Mouse (Mus musculus) neural tube, embryonic 13.5 days (tissue): ENCODE measurements around the gene Atxn10. TPM values are rescaled to one million over a fixed set of nuclear protein-coding genes. Genes with fewer than 3 reads are reported as not detected.

ENCODE experiments used
- ATAC-seq: fragments of 200-750 bp; cut with Nextera tagmentation; 2 replicates; pipeline ENCODE4 v1.8.0; 2017; ENCODE audit warnings: low read depth, mild to moderate bottlenecking, moderate TSS enrichment, moderate library complexity
- H3K27ac ChIP-seq: fragments of 300-500 bp; sonication (generic); replicated peaks from 2 replicates; pipeline ENCODE4 v1.5.1; 2015; ENCODE audit warnings: moderate library complexity, mild to moderate bottlenecking, inconsistent platforms
- H3K27me3 ChIP-seq: fragments of 300-500 bp; sonication (generic); 2 replicates; pipeline ENCODE4 v1.6.1; 2015; ENCODE audit warnings: mild to moderate bottlenecking, inconsistent platforms
- H3K36me3 ChIP-seq: fragments of 300-500 bp; sonication (generic); 2 replicates; pipeline ENCODE4 v1.6.1; 2015; ENCODE audit warnings: mild to moderate bottlenecking, inconsistent platforms
- H3K4me1 ChIP-seq: fragments of 300-500 bp; sonication (generic); replicated peaks from 2 replicates; pipeline ENCODE4 v1.6.1; 2015; ENCODE audit warnings: inconsistent platforms
- H3K4me2 ChIP-seq: fragments of 300-500 bp; sonication (generic); 2 replicates; pipeline ENCODE4 v1.6.1; 2015; ENCODE audit warnings: inconsistent platforms, mild to moderate bottlenecking, moderate library complexity
- H3K4me3 ChIP-seq: fragments of 300-500 bp; sonication (generic); 2 replicates; pipeline ENCODE4 v1.5.1; 2015; ENCODE audit warnings: mild to moderate bottlenecking, inconsistent platforms
- H3K9ac ChIP-seq: fragments of 300-500 bp; sonication (generic); 2 replicates; pipeline ENCODE4 v1.6.1; 2015; ENCODE audit warnings: moderate library complexity, mild to moderate bottlenecking, inconsistent platforms
- H3K9me3 ChIP-seq: fragments of 300-500 bp; sonication (generic); 2 replicates; pipeline ENCODE4 v1.6.1; 2016; ENCODE audit warnings: inconsistent platforms
- WGBS: fragments of 180-500 bp; shearing (Covaris S2); methylation state at CpG from one replicate; pipeline ENCODE4 v1.1.7; 2015; 5-methylcytosine and 5-hydroxymethylcytosine counted together
- polyA plus RNA-seq: library from polyadenylated mRNA; unstranded; fragments of >200 nt; fragmentation: Nextera tagmentation; extraction: Ambion mirVana; gene quantifications from 2 replicates; pipeline ENCODE4 v1.2.1, GENCODE M21; 2015

Gene Atxn10
- polyA plus RNA-seq, 1 experiment from 2014 or later, result 496 TPM

GRCm38 (mm10) chr15:85336301-85336991, 401 bp downstream of the Atxn10 start:
- Histone ChIP-seq H3K4me3 (peak overlapping the region; percentile 75), H3K27me3 (no peaks in the 10 kb centered on the region), H3K36me3 (no peaks in the 10 kb centered on the region), H3K27ac (peak overlapping the region; percentile 98), H3K9me3 (no peaks in the 10 kb centered on the region), H3K4me1 (peaks cover 35% of the 10 kb centered on the region), H3K4me2 (peak overlapping the region; percentile 80), H3K9ac (peak overlapping the region; percentile 83)
- WGBS, result under 1% methylated on average over 54 of the region's 54 CpGs
- ATAC-seq, result peak; percentile 95

GRCm38 (mm10) chr15:85337219-85337618, 1.2 kb downstream of the Atxn10 start:
- peak overlapping the region; percentile 75 for H3K4me3 ChIP-seq
- no peaks in the 10 kb centered on the region for H3K36me3 ChIP-seq
- WGBS, result 48% methylated on average over 9 of the region's 9 CpGs
- H3K4me2 ChIP-seq, result peak overlapping the region; percentile 80
- H3K4me1 ChIP-seq, result peaks cover 35% of the 10 kb centered on the region
- H3K27me3 ChIP-seq, result no peaks in the 10 kb centered on the region
- no peak for ATAC-seq
- H3K9me3 ChIP-seq, result no peaks in the 10 kb centered on the region
- peak overlapping the region; percentile 83 for H3K9ac ChIP-seq
- H3K27ac ChIP-seq, result peak overlapping the region; percentile 98

GRCm38 (mm10) chr15:85337979-85338378, 1.9 kb downstream of the Atxn10 start:
- H3K9ac ChIP-seq, result no peak overlapping the region
- 89% methylated on average over 5 of the region's 5 CpGs for WGBS
- peak overlapping the region; percentile 75; the same call in 1 of the 2 replicates for H3K4me3 ChIP-seq
- H3K27ac ChIP-seq, result no peak overlapping the region
- no peaks in the 10 kb centered on the region for H3K27me3 ChIP-seq
- H3K4me1 ChIP-seq, result peaks cover 35% of the 10 kb centered on the region
- no peaks in the 10 kb centered on the region for H3K36me3 ChIP-seq
- H3K9me3 ChIP-seq, result no peaks in the 10 kb centered on the region
- no peak for ATAC-seq
- H3K4me2 ChIP-seq, result peak overlapping the region; percentile 80

- Histone ChIP-seq H3K9me3 (no peaks in the 10 kb centered on the region), H3K4me3 (no peak overlapping the region), H3K27me3 (no peaks in the 10 kb centered on the region), H3K4me2 (no peak overlapping the region), H3K36me3 (peaks cover 4% of the 10 kb centered on the region; the same call in 1 of the 2 replicates), H3K9ac (no peak overlapping the region), H3K27ac (no peak overlapping the region), H3K4me1 (peaks cover 33% of the 10 kb centered on the region)
- no peak for ATAC-seq
- 98% methylated on average over 2 of the region's 2 CpGs for WGBS
Observed at GRCm38 (mm10) chr15:85342246-85342645, 6.2 kb downstream of the Atxn10 start.

- WGBS, result 66% methylated on average over 2 of the region's 2 CpGs
- no peak for ATAC-seq
- Histone ChIP-seq H3K36me3 (peaks cover 4% of the 10 kb centered on the region; the same call in 1 of the 2 replicates), H3K9ac (no peak overlapping the region), H3K4me1 (peaks cover 12% of the 10 kb centered on the region; the same call in 1 of the 2 replicates), H3K9me3 (no peaks in the 10 kb centered on the region), H3K27me3 (no peaks in the 10 kb centered on the region), H3K27ac (no peak overlapping the region), H3K4me3 (no peak overlapping the region), H3K4me2 (no peak overlapping the region)
Observed at GRCm38 (mm10) chr15:85344673-85345072, 8.6 kb downstream of the Atxn10 start.

- H3K9ac ChIP-seq, result no peak overlapping the region
- WGBS, result 87% methylated on average over 6 of the region's 6 CpGs
- no peak overlapping the region for H3K27ac ChIP-seq
- peaks cover 4% of the 10 kb centered on the region; the same call in 1 of the 2 replicates for H3K36me3 ChIP-seq
- no peak overlapping the region for H3K4me2 ChIP-seq
- H3K27me3 ChIP-seq, result no peaks in the 10 kb centered on the region
- no peaks in the 10 kb centered on the region for H3K9me3 ChIP-seq
- peaks cover 13% of the 10 kb centered on the region; the same call in 1 of the 2 replicates for H3K4me1 ChIP-seq
- ATAC-seq, result no peak
- no peak overlapping the region for H3K4me3 ChIP-seq
Observed at GRCm38 (mm10) chr15:85347058-85347700, 11.1 kb downstream of the Atxn10 start.

GRCm38 (mm10) chr15:85350144-85350543, 14.1 kb downstream of the Atxn10 start:
- WGBS, result 91% methylated on average over 2 of the region's 2 CpGs
- no peaks in the 10 kb centered on the region for H3K9me3 ChIP-seq
- H3K9ac ChIP-seq, result no peak overlapping the region
- H3K4me1 ChIP-seq, result peaks cover 17% of the 10 kb centered on the region; the same call in 1 of the 2 replicates
- no peaks in the 10 kb centered on the region for H3K27me3 ChIP-seq
- no peak overlapping the region for H3K4me3 ChIP-seq
- H3K27ac ChIP-seq, result no peak overlapping the region
- no peak overlapping the region for H3K4me2 ChIP-seq
- H3K36me3 ChIP-seq, result peaks cover 3% of the 10 kb centered on the region; the same call in 1 of the 2 replicates
- ATAC-seq, result no peak

GRCm38 (mm10) chr15:85354060-85354459, 18.0 kb downstream of the Atxn10 start:
- no peak for ATAC-seq
- Histone ChIP-seq H3K9me3 (no peaks in the 10 kb centered on the region), H3K27me3 (no peaks in the 10 kb centered on the region), H3K4me3 (no peak overlapping the region), H3K4me1 (peaks cover 20% of the 10 kb centered on the region), H3K36me3 (no peaks in the 10 kb centered on the region), H3K4me2 (no peak overlapping the region), H3K9ac (no peak overlapping the region), H3K27ac (no peak overlapping the region)
- WGBS, result 91% methylated on average over 9 of the region's 9 CpGs

GRCm38 (mm10) chr15:85356112-85356511, 20.1 kb downstream of the Atxn10 start:
- WGBS, result 86% methylated on average over 6 of the region's 6 CpGs
- no peak for ATAC-seq

GRCm38 (mm10) chr15:85357465-85358225, 21.6 kb downstream of the Atxn10 start:
- Histone ChIP-seq H3K4me2 (no peak overlapping the region), H3K4me1 (peaks cover 12% of the 10 kb centered on the region), H3K36me3 (peaks cover 32% of the 10 kb centered on the region), H3K27me3 (no peaks in the 10 kb centered on the region), H3K9ac (no peak overlapping the region), H3K9me3 (no peaks in the 10 kb centered on the region), H3K27ac (no peak overlapping the region), H3K4me3 (no peak overlapping the region)
- 92% methylated on average over 4 of the region's 4 CpGs for WGBS
- ATAC-seq, result no peak

More at GRCm38 (mm10) chr15:85356112-85356511, 20.1 kb downstream of the Atxn10 start:
- Histone ChIP-seq H3K36me3 (peaks cover 17% of the 10 kb centered on the region), H3K27me3 (no peaks in the 10 kb centered on the region), H3K4me1 (peaks cover 20% of the 10 kb centered on the region), H3K4me3 (no peak overlapping the region), H3K9ac (no peak overlapping the region), H3K4me2 (no peak overlapping the region), H3K9me3 (no peaks in the 10 kb centered on the region), H3K27ac (no peak overlapping the region)

GRCm38 (mm10) chr15:85359483-85359882, 23.4 kb downstream of the Atxn10 start:
- Histone ChIP-seq H3K36me3 (peaks cover 49% of the 10 kb centered on the region), H3K27me3 (no peaks in the 10 kb centered on the region), H3K27ac (no peak overlapping the region), H3K9ac (no peak overlapping the region), H3K4me2 (no peak overlapping the region), H3K4me3 (no peak overlapping the region), H3K9me3 (no peaks in the 10 kb centered on the region), H3K4me1 (peaks cover 12% of the 10 kb centered on the region)
- ATAC-seq, result no peak
- WGBS, result 89% methylated on average over 2 of the region's 2 CpGs

GRCm38 (mm10) chr15:85359901-85360300, 23.9 kb downstream of the Atxn10 start:
- no peak for ATAC-seq
- H3K4me3 ChIP-seq, result no peak overlapping the region
- peaks cover 53% of the 10 kb centered on the region for H3K36me3 ChIP-seq
- no peaks in the 10 kb centered on the region for H3K9me3 ChIP-seq
- no peak overlapping the region for H3K4me2 ChIP-seq
- H3K4me1 ChIP-seq, result peaks cover 12% of the 10 kb centered on the region
- no peaks in the 10 kb centered on the region for H3K27me3 ChIP-seq
- no peak overlapping the region for H3K27ac ChIP-seq
- no peak overlapping the region for H3K9ac ChIP-seq
- 92% methylated on average over 4 of the region's 4 CpGs for WGBS
